Mouse (Mus musculus) fat pad, adult 2 months (tissue): ENCODE results near the gene Tars.

Experiments used
- DNase-seq: peaks from one replicate; pipeline ENCODE4 v3.0.0-alpha.2; 2011; ENCODE audit warnings: low read depth, low spot score; ENCODE audit errors: extremely low read depth

Tars gene

DNA sequence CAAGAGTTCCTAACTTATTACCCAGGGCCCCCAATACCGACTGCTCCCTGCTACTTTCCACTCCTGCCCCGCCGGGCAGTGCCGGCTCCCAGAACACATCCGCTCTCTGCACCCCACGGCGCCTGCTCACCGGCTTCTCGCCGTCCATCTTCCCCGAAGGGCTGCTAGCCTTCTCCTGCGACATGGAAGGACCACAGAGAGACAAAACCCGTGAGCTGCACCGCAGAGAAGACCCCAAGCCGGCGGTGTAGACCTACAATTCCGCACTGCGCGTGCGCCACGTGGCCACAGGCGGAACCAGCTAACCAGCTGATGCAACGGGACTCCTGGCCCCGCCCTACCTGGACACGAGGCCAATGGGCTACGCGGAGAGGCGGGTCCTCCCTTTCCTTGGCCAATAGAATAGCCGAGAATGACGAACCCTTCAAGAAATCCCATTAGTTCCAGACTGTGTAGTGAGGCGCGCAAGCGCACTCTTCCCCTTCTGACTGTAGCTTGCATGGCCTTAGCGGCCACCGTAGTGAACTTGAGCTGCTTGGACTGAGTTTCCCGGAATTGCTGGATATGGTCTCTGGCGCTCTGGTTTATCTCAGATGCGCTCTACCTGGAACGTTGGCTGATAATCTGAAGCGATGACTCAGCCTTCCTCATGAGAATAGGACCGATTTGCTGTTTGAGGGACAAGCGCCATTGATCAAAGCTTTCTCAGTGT is at the start of gene Tars:
TSS of gene Tars (minus strand) at position 310 of the 712 bp plus-strand sequence.
- DNase-seq, result peak; percentile 98

DNA sequence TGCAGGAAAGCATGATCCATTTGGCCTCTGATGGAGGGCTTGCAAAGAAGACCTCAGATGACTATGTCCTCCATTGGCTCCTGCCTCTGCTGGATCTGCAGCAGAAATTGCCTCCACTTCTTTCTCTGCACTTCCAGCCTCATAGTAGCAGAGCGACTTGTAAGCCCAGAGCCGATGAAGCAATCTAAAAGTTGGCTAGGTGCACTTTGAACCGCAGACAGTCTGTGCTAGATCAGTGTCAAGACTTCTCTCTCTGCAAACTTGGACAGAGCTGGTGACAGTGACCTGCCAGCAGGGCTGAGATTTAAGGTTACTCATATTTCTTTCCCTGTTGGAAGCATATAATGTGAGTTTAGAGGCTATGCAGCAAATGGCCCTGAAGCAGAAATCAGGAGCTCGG is 37.9 kb upstream of the Tars start:
- DNase-seq, result no peak

GRCm38 (mm10) chr15:11436709-11437280 is 37.3 kb upstream of the Tars start:
- DNase-seq, result no peak

DNA sequence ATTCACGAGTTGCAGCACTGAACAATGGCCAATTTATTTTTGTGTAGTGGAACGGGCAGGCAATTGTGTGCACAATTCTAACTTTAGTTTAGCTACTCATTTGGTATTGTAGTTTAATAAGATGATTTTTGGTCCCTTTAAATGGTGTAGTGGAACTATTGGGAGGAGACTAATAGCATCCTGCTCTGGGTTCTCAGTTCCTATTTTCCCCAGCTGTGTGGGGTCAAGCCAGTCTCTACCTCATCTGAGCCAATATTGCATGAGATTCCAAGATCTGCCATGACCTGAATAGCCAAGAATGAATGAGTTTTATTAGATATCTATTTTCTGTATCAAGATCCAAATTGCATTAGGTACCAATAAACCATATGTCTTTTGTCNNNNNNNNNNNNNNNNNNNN is 27.4 kb upstream of the Tars start:
- no peak for DNase-seq

DNA sequence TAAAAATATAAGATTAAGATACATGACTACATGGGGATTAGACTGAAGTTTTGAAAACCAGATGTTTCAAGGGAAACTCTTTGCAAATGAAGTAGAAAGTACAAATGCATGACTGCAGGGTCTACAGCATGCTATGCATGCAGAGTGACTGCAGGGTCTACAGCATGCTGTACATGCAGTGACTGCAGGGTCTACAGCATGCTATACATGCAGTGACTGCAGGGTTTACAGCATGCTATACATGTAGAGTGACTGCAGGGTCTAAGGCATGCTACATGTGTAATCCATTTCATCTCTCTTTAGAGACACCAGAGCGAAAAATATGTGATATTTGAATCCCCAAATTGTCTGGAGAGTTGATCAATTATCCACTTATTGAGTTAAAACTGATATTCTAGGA is 14.0 kb upstream of the Tars start:
- DNase-seq, result no peak

DNA sequence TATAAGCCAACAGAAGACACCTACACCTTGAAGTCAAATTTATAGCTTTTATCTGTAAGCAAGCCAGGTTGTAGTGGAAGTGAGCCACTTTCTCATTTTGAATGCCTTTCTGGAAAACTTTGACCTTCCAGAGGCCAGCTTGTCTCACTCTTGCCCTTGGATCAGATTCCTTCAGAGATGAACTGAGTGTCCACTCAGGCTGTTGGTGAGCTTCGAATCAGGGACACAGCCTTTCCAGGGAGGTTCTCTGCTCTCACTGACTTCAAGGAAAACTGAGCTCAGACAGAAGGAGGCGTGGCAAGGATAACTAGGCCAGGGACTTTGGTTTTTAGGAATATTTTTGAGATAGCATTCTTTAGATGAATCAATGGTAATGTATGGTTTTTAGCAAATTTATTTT is 13.1 kb upstream of the Tars start:
- no peak for DNase-seq

- DNase-seq, result no peak
Observed at GRCm38 (mm10) chr15:11411846-11412245, 12.4 kb upstream of the Tars start.

DNA sequence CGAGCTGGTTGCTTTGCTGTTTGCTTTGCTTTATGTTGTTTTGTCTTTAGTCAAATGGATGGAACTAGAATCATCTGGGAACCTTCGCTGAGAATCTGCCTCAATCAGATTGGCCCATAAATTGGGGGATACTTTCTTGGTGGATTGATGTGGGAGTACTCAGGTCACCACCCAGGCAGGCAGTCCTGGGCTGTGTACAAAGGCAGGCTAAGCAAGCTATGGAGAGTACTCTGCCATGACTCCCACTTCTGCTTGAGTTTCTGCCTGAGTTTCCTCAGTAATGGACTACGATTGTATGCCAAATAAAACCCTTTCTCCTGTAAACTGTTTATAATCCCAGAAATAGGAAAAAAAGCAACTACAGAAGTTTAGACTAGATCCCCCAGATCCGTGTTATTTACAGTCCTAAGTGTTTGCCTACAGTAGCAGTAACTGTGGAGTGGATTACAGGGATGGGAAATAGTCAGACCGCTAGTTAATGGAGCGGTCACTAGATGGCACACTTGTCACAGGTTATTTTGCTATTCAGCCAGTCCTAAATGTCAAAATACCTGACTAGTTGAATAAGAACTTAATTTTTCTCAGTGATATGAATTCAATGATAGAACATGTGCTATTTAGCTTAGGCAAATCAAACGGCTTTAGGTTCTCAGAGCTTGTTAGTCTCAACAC is 8.8 kb upstream of the Tars start:
- no peak for DNase-seq

DNA sequence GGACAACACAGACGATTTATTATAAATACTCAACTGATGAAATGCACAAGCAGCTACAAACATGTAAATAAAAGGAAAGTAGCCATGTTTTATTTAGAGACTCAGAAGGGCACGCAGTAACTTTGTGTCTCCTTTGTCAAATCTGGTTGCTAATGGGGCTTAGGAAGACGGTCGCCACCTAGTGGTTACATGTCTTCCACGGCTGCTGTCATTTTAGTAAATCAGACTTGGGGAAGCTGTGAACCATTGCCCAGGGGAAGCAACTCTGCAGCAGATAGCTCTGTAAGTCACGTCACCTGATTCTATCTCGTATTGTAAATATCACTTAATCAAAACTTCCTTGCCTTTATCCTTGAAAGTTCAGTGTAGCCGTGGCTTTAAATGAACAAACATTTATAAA is 7.9 kb upstream of the Tars start:
- no peak for DNase-seq

- DNase-seq, result no peak
Observed at GRCm38 (mm10) chr15:11406769-11407168, 7.3 kb upstream of the Tars start.

DNA sequence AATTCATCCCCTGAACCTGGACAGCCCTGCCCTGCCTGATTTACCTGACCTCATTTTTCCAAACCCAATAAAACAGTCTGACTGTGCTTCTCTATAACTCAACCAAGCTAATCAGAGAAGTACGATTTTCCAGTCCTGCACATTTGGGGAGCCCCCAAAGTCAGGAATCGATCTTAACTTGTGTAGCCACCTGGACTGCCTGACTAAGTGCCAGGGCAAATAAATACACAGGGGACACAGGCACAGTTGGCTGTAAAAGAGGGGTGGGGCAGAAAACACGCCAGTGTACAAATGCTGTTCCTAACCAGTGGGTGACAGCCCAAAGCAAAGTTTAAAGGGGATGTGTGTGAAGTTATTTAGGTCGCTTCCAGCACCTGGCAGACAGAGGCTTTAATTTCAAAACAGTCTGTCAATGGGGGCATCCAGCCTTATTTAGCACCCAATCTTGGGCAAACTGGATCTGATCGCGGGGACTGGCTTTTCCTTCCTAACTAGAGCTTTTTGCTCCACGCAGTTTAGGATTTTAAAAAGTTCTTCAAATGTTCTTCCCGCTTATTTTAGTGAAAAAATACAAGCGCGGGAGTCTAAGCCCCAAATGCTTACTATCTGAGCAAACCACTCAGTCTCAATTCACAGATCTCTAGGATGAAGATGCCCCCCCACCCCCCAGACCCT is 652 bp downstream of the Tars start:
- no peak for DNase-seq

GRCm38 (mm10) chr15:11396421-11396820 is 3.0 kb downstream of the Tars start:
- no peak for DNase-seq

DNA sequence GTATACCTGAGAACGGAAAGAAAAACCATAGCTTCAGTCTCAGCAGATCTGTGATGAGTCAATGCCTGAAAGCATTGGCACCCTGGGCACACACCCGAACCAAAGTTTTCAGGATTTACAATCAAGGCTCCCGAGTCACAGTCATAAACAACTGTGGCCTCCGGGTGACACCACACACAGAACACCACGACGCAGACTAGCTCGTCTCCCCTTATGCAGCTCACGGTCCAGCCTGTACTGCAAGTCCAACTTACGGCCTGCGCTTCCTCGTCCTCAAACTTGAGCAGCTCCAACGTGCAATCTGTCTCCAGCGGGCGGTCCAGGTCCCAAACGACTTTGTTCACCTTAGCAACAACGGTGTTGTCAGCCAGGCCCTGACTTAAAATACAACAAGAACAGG is 6.6 kb downstream of the Tars start:
- no peak for DNase-seq

- no peak for DNase-seq
Observed at GRCm38 (mm10) chr15:11383796-11384195, 15.7 kb downstream of the Tars start.

GRCm38 (mm10) chr15:11382585-11382984 is 16.9 kb downstream of the Tars start:
- DNase-seq, result no peak

GRCm38 (mm10) chr15:11380616-11381015 is 18.8 kb downstream of the Tars start:
- no peak for DNase-seq

DNA sequence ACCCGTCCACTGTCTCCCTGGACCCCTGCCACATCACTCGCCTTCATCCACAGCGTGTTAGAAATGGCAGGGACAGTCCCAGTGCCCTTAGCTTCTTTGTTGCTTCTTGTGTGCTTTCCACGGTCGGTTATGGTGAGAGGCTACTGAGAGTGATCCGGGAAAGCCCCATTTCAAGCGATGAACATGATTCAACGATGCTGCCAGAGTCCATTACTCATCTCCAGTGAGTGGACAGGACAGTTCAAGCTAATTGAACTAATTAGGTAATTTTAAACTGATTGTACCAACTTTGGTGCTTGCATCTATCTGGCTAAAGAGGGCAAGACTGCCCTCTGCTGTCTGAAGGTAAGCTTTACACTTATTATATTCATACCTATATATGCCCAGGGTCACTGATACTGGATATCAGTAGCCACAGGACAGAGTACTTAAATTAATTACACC is 19.4 kb downstream of the Tars start:
- DNase-seq, result no peak

- DNase-seq, result no peak
Observed at GRCm38 (mm10) chr15:11379431-11380086, 19.9 kb downstream of the Tars start.

GRCm38 (mm10) chr15:11370477-11371085 is 28.9 kb downstream of the Tars start:
- DNase-seq, result no peak

- no peak for DNase-seq
Observed at GRCm38 (mm10) chr15:11369572-11369971, 29.9 kb downstream of the Tars start.

- no peak for DNase-seq
Observed at GRCm38 (mm10) chr15:11364795-11365194, 34.7 kb downstream of the Tars start.
